ENCODE assay signal across 9 mouse cellular contexts in the genomic region with DNA sequence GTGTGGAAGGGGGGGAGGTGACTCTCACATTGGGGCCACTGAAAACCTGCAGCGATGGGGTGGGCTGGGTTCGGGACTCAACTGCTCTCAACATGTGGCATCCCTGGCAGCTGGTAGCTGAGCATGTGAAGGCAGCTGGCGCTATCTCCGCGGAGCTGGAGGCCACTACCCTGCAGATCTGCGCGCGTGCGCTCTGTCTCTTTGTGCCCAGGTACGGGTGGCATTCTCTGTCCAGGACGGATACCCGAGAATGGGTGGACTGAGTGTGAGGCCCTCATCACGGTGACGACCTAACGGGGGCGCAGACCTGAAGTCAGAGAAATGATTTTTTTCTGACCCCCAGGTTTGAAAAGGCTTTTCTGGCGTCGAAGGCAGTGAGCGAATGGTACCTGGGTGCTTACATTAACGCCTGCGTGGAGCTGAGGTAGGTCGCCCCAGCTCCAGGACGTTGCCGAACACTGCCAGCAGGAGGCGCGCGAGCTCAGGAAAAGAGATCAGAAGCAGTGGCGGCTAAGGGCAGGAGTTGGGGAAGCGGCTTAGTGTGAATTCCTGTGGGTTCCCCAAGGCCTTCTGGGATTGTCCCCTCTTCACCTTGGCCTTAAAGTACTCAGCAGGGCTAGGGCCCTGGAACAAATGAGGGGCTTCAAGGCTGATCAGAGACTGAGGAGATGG. TPM values are rescaled to one million over a fixed set of nuclear protein-coding genes. Genes with fewer than 3 reads are reported as not detected.
DNase-seq lines count a peak whose midpoint lies in the region; ATAC-seq and TF ChIP-seq lines count a peak whose summit lies in the region.
"Had no signal": no experiment of that assay in that cellular context is flagged by ENCODE, and none has a peak within 500 bp of the region (broad histone marks: within the 10 kb centered on the region; RNA-seq: fewer than 3 reads in every experiment).

No protein-coding gene starts in this region.

- WGBS in intestine, postnatal 0 days: 17% methylated on average over 29 of the region's 29 CpGs
- WGBS in midbrain, embryonic 10.5 days: 19% methylated on average over 29 of the region's 29 CpGs

- peak overlapping the region; percentile 11; the same call in 1 of the 2 replicates for H3K4me3 ChIP-seq in intestine, postnatal 0 days (ENCODE audit: low read depth, low read length)
- 0 out of 2 replicates have a peak overlapping the region, but pooled peaks have one; percentile 3 for H3K4me3 ChIP-seq in midbrain, embryonic 10.5 days
- H3K4me3 ChIP-seq: stomach, embryonic 15.5 days had no signal

- 0 out of 2 replicates have a peak overlapping the region, but pooled peaks have one; percentile 13 for H3K4me2 ChIP-seq in intestine, postnatal 0 days (replicated peaks; ENCODE audit: low read depth)
- H3K4me2 ChIP-seq: stomach, embryonic 15.5 days had no signal

- no peak overlapping the region for H3K9ac ChIP-seq in intestine, postnatal 0 days (ENCODE audit: low read depth, low read length)
- H3K9ac ChIP-seq: stomach, embryonic 15.5 days had no signal

- no peak overlapping the region for H3K27ac ChIP-seq in intestine, postnatal 0 days (ENCODE audit: low read depth, low read length)
- no peak overlapping the region for H3K27ac ChIP-seq in midbrain, embryonic 10.5 days (replicated peaks)
- H3K27ac ChIP-seq: stomach, embryonic 15.5 days had no signal

- peak; percentile 91 to 98 for DNase-seq in adrenal gland, adult (ENCODE audit: inconsistent age in 2 of 2, low spot score in 1 of 2)
- DNase-seq in embryo, embryonic 10 days (ENCODE audit: low spot score): peak; percentile 94
- peak; percentile 83 for DNase-seq in gastrocnemius, postnatal 25 days
- DNase-seq in left cerebral cortex, postnatal 36 days (ENCODE audit: low spot score in 2 of 2): peak; percentile 87 to 89
- peak; percentile 89 for DNase-seq in midbrain, embryonic 10.5 days (ENCODE audit: low spot score)
- peak; percentile 98 for DNase-seq in right cerebral cortex, postnatal 4 days

- ATAC-seq in intestine, postnatal 0 days: no peak
- no peak for ATAC-seq in activated CD4-positive, CD25-positive, alpha-beta regulatory T cell, adult 4 months

- no peaks in the 10 kb centered on the region for H3K9me3 ChIP-seq in intestine, postnatal 0 days (ENCODE audit: control insufficient read depth)
- no peaks in the 10 kb centered on the region for H3K9me3 ChIP-seq in midbrain, embryonic 10.5 days (replicated peaks)
- H3K9me3 ChIP-seq: stomach, embryonic 15.5 days had no signal

- H3K4me1 ChIP-seq in intestine, postnatal 0 days (replicated peaks; ENCODE audit: control insufficient read depth, insufficient read depth, low read length): peaks cover 3% of the 10 kb centered on the region
- H3K4me1 ChIP-seq in midbrain, embryonic 10.5 days: peaks cover 56% of the 10 kb centered on the region

- no peaks in the 10 kb centered on the region; the same call in 1 of the 2 replicates for H3K36me3 ChIP-seq in intestine, postnatal 0 days (ENCODE audit: control insufficient read depth, insufficient read depth)
- H3K36me3 ChIP-seq in midbrain, embryonic 10.5 days: no peaks in the 10 kb centered on the region
- H3K36me3 ChIP-seq: stomach, embryonic 15.5 days had no signal

- peaks cover 35% of the 10 kb centered on the region for H3K27me3 ChIP-seq in intestine, postnatal 0 days (replicated peaks; ENCODE audit: control insufficient read depth, insufficient read depth, low read length)
- H3K27me3 ChIP-seq in midbrain, embryonic 10.5 days (ENCODE audit: low read depth, poor library complexity, severe bottlenecking): peaks cover 100% of the 10 kb centered on the region

- intact Hi-C loops in left cerebral cortex, postnatal 36 days (cut with DNase I): loop anchor here (1.0 to 10.0 kb wide), 3 partner anchors 33 to 219 kb away; no protein-coding TSS in a partner anchor

- TF ChIP-seq CTCF in intestine, postnatal 0 days (IDR thresholded peaks at IDR 0.05; ENCODE audit: low read depth): peak; percentile 97

RNA-seq across cellular contexts. Expression of a gene that starts 9.1 kb away (rescaled TPM):
- total RNA-seq in gastrocnemius, postnatal 25 days (2021): 1 to 10 TPM; 3.0 to 4.2 TPM
- polyA plus RNA-seq in intestine, postnatal 0 days (2015; fragmentation: Nextera tagmentation; extraction: Ambion mirVana): 163 and 172 TPM in 2 replicates
- 1 to 10 TPM; 1.1 to 1.4 TPM for total RNA-seq in left cerebral cortex, postnatal 36 days (2021)
- polyA plus RNA-seq in midbrain, embryonic 10.5 days (2016; fragmentation: Nextera tagmentation; extraction: Ambion mirVana): 3.7 and 4.3 TPM in 2 replicates
- not detected for polyA plus RNA-seq in activated CD4-positive, CD25-positive, alpha-beta regulatory T cell, adult 4 months (2017; shearing (Covaris generic))

RNA-seq across cellular contexts. Expression of a gene that starts 16.3 kb away (rescaled TPM):
- total RNA-seq in gastrocnemius, postnatal 25 days (2021): 10 to 100 TPM; 34.8 to 40.4 TPM
- polyA plus RNA-seq in intestine, postnatal 0 days (2015; fragmentation: Nextera tagmentation; extraction: Ambion mirVana): 10.5 and 10.8 TPM in 2 replicates
- total RNA-seq in left cerebral cortex, postnatal 36 days (2021): 1 to 10 TPM in 1 of 2 experiments, under 1 TPM in 1; 0.77 to 1.2 TPM
- polyA plus RNA-seq in midbrain, embryonic 10.5 days (2016; fragmentation: Nextera tagmentation; extraction: Ambion mirVana): 1.6 and 2.4 TPM in 2 replicates
- not detected for polyA plus RNA-seq in activated CD4-positive, CD25-positive, alpha-beta regulatory T cell, adult 4 months (2017; shearing (Covaris generic))

RNA-seq across cellular contexts. Expression of a gene that starts 19.3 kb away (rescaled TPM):
- total RNA-seq in gastrocnemius, postnatal 25 days (2021): not detected
- 2.2 and 2.8 TPM in 2 replicates for polyA plus RNA-seq in intestine, postnatal 0 days (2015; fragmentation: Nextera tagmentation; extraction: Ambion mirVana)
- total RNA-seq in left cerebral cortex, postnatal 36 days (2021): 1 to 10 TPM; 1.2 to 1.9 TPM
- not detected in 2 replicates for polyA plus RNA-seq in midbrain, embryonic 10.5 days (2016; fragmentation: Nextera tagmentation; extraction: Ambion mirVana)
- not detected for polyA plus RNA-seq in activated CD4-positive, CD25-positive, alpha-beta regulatory T cell, adult 4 months (2017; shearing (Covaris generic))

RNA-seq across cellular contexts. Expression of a gene that starts 48.4 kb away (rescaled TPM):
- total RNA-seq in gastrocnemius, postnatal 25 days (2021): 10 to 100 TPM; 23.6 to 24.9 TPM
- polyA plus RNA-seq in intestine, postnatal 0 days (2015; fragmentation: Nextera tagmentation; extraction: Ambion mirVana): 26.4 and 27.2 TPM in 2 replicates
- 100 to 1,000 TPM; 146 to 152 TPM for total RNA-seq in left cerebral cortex, postnatal 36 days (2021)
- polyA plus RNA-seq in midbrain, embryonic 10.5 days (2016; fragmentation: Nextera tagmentation; extraction: Ambion mirVana): 31.4 and 32.0 TPM in 2 replicates
- polyA plus RNA-seq in activated CD4-positive, CD25-positive, alpha-beta regulatory T cell, adult 4 months (2017; shearing (Covaris generic)): under 1 TPM; 0.25 to 0.27 TPM

RNA-seq across cellular contexts. Expression of a gene that starts 59.7 kb away (rescaled TPM):
- total RNA-seq in gastrocnemius, postnatal 25 days (2021): under 1 TPM; 0.38 to 0.72 TPM
- polyA plus RNA-seq in intestine, postnatal 0 days (2015; fragmentation: Nextera tagmentation; extraction: Ambion mirVana): 7.3 and 8.6 TPM in 2 replicates
- 1 to 10 TPM; 4.0 to 4.5 TPM for total RNA-seq in left cerebral cortex, postnatal 36 days (2021)
- 7.8 and 10.4 TPM in 2 replicates for polyA plus RNA-seq in midbrain, embryonic 10.5 days (2016; fragmentation: Nextera tagmentation; extraction: Ambion mirVana)
- polyA plus RNA-seq in activated CD4-positive, CD25-positive, alpha-beta regulatory T cell, adult 4 months (2017; shearing (Covaris generic)): not detected

Comparison
In these comparisons a context has a peak if more than half of its experiments do, and no peak if none do; other contexts are left out.
1. RNA of a gene that starts 9.1 kb away (polyA plus RNA-seq): 163 to 172 TPM in intestine, postnatal 0 days; 3.7 to 4.3 TPM in midbrain, embryonic 10.5 days and not detected in activated CD4-positive, CD25-positive, alpha-beta regulatory T cell, adult 4 months; every median in the first group is over 10 times any median in the second.
2. Peak in every context shown above with its lines, with median percentiles within 50 percentile points of each other: DNase-seq.